Mouse (Mus musculus) brain, embryonic 14.5 days (tissue): ENCODE measurements around the gene Fsip1. TPM values are rescaled to one million over a fixed set of nuclear protein-coding genes. Genes with fewer than 3 reads are reported as not detected.
A peak's percentile ranks its signal among the peaks of the same experiment; 100 is the strongest.
"Not testable (repeated sequence)": the region's sequence is repeated elsewhere in the genome, so short reads cannot be mapped to it uniquely, and the experiment has no call there.

Source experiments
- DNase-seq: peaks from one replicate; pipeline ENCODE4 v3.0.0-alpha.2; 2011; ENCODE audit warnings: low read depth
- CTCF ChIP-seq: fragments of 200-500 bp; IDR thresholded peaks from 2 replicates; pipeline ENCODE4 v1.5.1; 2012; ENCODE audit warnings: inconsistent platforms, mild to moderate bottlenecking, moderate library complexity, borderline replicate concordance; ENCODE audit not compliant: insufficient read depth, insufficient read length; ENCODE audit errors: extremely low read depth
- POLR2A ChIP-seq: fragments of 200-500 bp; IDR thresholded peaks from 2 replicates; pipeline ENCODE4 v1.6.1; 2012; ENCODE audit warnings: mild to moderate bottlenecking, inconsistent platforms, borderline replicate concordance; ENCODE audit not compliant: poor library complexity, insufficient read depth, insufficient read length, severe bottlenecking; ENCODE audit errors: extremely low read depth
- polyA plus RNA-seq: library from polyadenylated mRNA; depleted of rRNA; stranded (reverse); fragments of >200 nt; gene quantifications from 2 replicates; pipeline ENCODE4 v1.2.3, GENCODE M21; 2012; rRNA removed

The Fsip1 gene
- polyA plus RNA-seq, result 2.3 and 2.7 TPM in 2 replicates

DNA sequence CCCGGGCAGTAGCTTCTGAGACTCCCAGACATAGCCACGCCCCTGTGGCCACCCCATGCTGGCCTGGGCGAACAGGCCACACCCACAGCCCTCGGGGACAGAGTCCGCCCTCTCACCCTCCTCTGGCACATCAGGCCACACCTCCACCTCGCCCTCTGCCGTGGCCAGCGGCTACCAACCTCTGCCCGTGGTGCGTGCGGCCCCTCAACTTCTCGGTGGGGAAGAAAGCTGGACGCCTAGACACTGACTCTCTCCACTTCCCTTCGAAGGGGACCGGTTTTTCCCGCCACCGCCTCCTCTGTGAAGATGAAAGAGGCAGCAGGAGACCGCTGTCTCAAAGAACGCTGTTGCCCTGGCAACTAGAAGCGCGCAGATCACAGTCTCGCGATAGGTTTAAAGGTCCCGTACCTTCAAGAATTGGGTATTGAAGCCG is at the start of gene Fsip1:
Gene Fsip1 (minus strand): TSS at position 346 of the 433 bp plus-strand sequence.
- DNase-seq, result peak; percentile 93
- no peak for TF ChIP-seq CTCF
- TF ChIP-seq POLR2A, result no peak

DNA sequence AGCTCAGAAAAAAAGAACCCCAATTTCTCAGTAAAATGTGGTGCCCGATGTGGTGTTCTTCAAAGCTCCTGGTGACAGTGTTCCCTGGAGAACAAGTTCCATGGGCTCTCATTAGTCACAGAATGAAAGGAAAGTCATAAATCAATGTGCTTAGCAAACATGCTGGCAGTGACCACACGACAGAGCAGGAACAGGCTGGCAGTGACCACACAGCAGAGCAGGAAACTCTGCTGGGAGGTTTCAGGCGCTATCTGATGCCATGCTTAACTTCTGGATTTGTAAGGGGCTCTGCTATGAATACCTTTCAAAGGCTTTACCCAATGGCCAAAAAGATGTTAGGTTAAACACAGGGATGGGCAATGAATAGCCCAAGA is 49.7 kb upstream of the Fsip1 start:
- DNase-seq, result no peak
- no peak for TF ChIP-seq POLR2A
- TF ChIP-seq CTCF, result no peak

- no peak for TF ChIP-seq POLR2A
- TF ChIP-seq CTCF, result no peak
- no peak for DNase-seq
Measured at GRCm38 (mm10) chr2:118305827-118306521, 49.2 kb upstream of the Fsip1 start.

GRCm38 (mm10) chr2:118303456-118303855 is 46.7 kb upstream of the Fsip1 start:
- no peak for TF ChIP-seq POLR2A
- no peak for TF ChIP-seq CTCF
- DNase-seq, result no peak

DNA sequence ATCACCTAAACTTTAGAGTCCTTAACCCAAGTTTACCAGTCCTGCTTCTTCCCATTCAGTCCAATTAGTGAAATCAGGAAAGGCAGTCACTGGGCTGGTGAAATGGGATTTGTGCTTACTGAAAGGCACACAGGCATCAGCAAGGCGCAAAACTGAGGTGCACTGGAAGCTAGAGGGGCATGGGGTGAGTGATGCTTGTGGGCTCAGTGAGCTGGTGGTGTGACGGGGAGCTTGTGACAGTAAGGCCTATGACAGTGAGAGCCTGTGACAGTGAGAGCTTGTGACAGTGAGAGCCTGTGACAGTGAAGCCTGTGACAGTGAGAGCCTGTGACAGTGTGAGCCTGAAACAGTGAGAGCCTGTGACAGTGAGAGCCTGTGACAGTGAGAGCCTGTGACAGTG is 44.9 kb upstream of the Fsip1 start:
- no peak for DNase-seq
- no peak for TF ChIP-seq POLR2A
- no peak for TF ChIP-seq CTCF

- DNase-seq, result no peak
- TF ChIP-seq CTCF (no peak), POLR2A (no peak)
Measured at GRCm38 (mm10) chr2:118301041-118301545, 44.3 kb upstream of the Fsip1 start.

GRCm38 (mm10) chr2:118299981-118300380 is 43.2 kb upstream of the Fsip1 start:
- TF ChIP-seq CTCF, result no peak
- no peak for TF ChIP-seq POLR2A
- no peak for DNase-seq

- no peak for TF ChIP-seq CTCF
- no peak for TF ChIP-seq POLR2A
- DNase-seq, result no peak
Measured at GRCm38 (mm10) chr2:118298601-118299000, 41.8 kb upstream of the Fsip1 start.

DNA sequence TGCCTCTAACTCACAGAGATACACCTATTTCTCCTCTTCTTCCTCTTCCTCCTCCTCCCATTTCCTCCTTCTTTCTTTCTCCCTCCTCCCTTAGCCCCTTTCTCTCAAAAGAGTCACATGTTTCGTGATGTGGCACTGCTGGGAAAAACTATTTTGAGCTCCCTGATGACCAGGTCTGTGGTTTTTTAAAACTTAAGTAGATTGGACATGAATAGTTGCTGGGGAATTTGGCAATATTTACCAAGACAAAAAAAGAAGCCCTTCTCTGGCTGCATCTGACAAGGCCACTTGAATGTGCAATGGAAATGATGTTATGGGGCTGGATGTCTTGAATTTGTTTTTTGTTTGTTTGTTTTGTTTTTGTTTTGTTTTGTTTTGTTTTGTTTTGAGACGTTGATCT is 41.2 kb upstream of the Fsip1 start:
- TF ChIP-seq POLR2A (no peak), CTCF (no peak)
- no peak for DNase-seq

DNA sequence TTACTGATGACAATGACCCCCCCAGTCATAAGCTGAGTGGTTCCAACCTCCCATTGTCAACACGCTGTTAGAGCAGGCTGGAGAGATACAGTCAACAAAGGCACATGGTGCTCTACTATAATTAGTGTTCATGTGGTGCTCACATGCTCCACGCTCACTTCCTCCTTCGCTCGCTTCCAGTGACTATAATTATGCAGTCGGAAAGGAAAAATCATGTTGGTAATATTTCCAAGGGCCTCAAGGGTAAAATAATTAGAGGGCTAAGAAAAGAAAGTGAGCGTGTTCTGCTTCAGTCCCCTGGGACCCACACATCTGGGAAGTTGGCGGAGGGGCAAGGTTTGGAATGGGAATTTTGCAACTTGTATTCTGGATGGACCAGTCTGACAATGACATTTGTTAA is 38.7 kb upstream of the Fsip1 start:
- no peak for TF ChIP-seq CTCF
- no peak for TF ChIP-seq POLR2A
- DNase-seq, result no peak

DNA sequence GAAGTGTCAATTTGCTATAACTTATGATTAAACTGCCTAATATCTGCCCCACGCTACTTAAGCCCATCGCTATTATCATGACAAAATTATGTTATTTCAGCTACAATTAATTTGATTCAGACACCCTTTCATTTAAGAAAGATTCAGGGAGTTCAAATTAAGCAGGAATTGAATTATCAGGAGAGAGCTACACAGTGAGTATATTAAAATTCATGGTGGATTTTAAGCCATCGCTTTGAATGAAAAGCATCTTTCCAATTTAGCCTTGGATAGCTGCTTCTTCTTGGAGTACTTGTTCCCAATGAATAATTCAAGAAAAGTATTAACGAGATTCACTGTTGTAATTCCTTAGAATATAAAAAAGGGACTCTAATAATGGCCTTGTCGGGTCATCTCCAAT is 36.8 kb upstream of the Fsip1 start:
- DNase-seq, result peak; percentile 62
- TF ChIP-seq POLR2A (no peak), CTCF (no peak)

DNA sequence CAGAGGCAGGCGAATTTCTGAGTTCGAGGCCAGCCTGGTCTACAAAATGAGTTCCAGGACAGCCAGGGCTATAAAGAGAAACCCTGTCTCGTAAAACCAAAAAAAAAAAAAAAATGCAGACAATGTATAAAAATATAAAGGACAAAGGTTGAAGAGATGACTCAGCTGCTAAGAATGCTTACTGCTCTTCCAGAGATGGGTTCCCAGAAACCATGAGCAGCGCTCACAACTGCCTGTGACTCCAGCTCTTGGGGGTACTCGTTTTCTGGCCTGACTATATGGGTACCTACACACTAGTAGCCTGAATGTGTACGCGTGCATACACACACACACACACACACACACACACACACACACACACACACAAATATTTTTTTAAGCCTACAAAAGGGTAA is 32.3 kb upstream of the Fsip1 start:
- DNase-seq, result not testable (repeated sequence)

- no peak for DNase-seq
- TF ChIP-seq CTCF, result no peak
- no peak for TF ChIP-seq POLR2A
Measured at GRCm38 (mm10) chr2:118288326-118289065, 31.7 kb upstream of the Fsip1 start.

DNA sequence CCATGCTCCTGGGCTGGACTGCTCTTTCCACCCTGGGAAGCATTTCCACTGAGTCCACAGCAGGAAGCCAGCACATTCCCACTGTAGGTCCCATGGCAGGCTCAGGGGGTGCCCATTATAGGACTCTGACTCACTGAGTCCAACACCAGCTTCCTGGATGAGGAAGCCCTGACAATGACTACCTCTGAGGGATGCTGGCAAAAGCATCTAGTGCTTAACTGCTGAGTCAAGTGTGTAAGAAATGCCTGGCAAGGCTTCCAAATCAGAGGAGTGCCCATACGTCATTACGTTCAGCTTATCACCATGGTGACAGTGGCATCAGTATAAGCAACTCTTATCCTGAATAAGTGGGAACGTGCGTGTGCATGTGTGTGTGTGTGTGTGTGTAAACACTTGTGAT is 30.9 kb upstream of the Fsip1 start:
- DNase-seq, result peak; percentile 62
- TF ChIP-seq CTCF, result no peak
- TF ChIP-seq POLR2A, result no peak
